In the genomic region with DNA sequence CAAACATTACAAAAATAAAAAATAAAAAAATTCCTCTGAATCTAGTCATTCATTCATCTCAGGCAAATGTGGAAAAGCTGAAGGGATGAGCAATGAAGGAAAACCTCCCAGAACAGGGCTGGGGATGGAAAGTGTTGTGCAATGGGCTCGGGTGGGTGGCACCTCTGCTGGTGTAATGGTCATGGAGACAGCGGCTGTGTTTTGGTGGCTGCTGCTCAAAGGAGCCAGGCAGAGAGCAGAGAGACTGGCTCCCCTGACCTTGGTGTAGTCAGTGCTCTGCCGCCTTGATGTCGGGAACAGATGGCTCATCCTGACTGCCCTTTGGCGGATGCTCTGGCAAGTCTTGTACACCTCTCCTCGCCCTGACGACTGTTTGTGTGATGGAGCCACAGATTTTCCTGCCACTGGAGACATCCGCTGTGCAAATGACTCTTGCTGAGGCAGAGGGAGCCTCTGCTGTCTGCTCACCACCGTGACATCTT, we compare ENCODE assay signal across 7 mouse cellular contexts. TPM values are rescaled to one million over a fixed set of nuclear protein-coding genes. Genes with fewer than 3 reads are reported as not detected.
DNase-seq lines count a peak whose midpoint lies in the region; ATAC-seq and TF ChIP-seq lines count a peak whose summit lies in the region.

No protein-coding gene starts in this region.

- no peaks in the 10 kb centered on the region for H3K9me3 ChIP-seq in lung, embryonic 14.5 days (ENCODE audit: low read depth, low read length)
- H3K9me3 ChIP-seq in liver, embryonic 14.5 days (ENCODE audit: control insufficient read depth, low read length): no peaks in the 10 kb centered on the region
- no peaks in the 10 kb centered on the region for H3K9me3 ChIP-seq in kidney, embryonic 15.5 days (replicated peaks)

- no peak overlapping the region for H3K4me3 ChIP-seq in lung, embryonic 14.5 days (ENCODE audit: low read depth, low read length)
- H3K4me3 ChIP-seq in liver, embryonic 14.5 days (ENCODE audit: insufficient read depth in 1 of 2, low read depth in 2 of 2, low read length in 2 of 2): no peak overlapping the region
- no peak overlapping the region for H3K4me3 ChIP-seq in kidney, embryonic 15.5 days (replicated peaks)

- H3K27me3 ChIP-seq in lung, embryonic 14.5 days (ENCODE audit: insufficient read depth, low read length): no peaks in the 10 kb centered on the region
- no peaks in the 10 kb centered on the region for H3K27me3 ChIP-seq in liver, embryonic 14.5 days (ENCODE audit: control insufficient read depth, insufficient read depth, low read length)
- no peaks in the 10 kb centered on the region for H3K27me3 ChIP-seq in kidney, embryonic 15.5 days

- WGBS in lung, embryonic 14.5 days: 32% methylated on average over 9 of the region's 9 CpGs
- WGBS in liver, embryonic 14.5 days (ENCODE audit: insufficient replicate concordance): 59% methylated on average over 9 of the region's 9 CpGs
- WGBS in kidney, embryonic 15.5 days: 27% methylated on average over 9 of the region's 9 CpGs

- H3K4me1 ChIP-seq in lung, embryonic 14.5 days (ENCODE audit: insufficient read depth): peaks cover 10% of the 10 kb centered on the region
- peaks cover 33 to 61% of the 10 kb centered on the region in 2 experiments for H3K4me1 ChIP-seq in liver, embryonic 14.5 days (replicated peaks; ENCODE audit: control insufficient read depth in 2 of 2, insufficient read depth in 2 of 2, low read length in 1 of 2)
- peaks cover 15% of the 10 kb centered on the region for H3K4me1 ChIP-seq in kidney, embryonic 15.5 days

- ATAC-seq in lung, embryonic 14.5 days (ENCODE audit: insufficient read depth): no peak
- no peak for ATAC-seq in liver, embryonic 14.5 days (ENCODE audit: insufficient read depth)
- no peak for ATAC-seq in kidney, embryonic 15.5 days (replicated peaks; ENCODE audit: low FRiP score)

- H3K9ac ChIP-seq in lung, embryonic 14.5 days: no peak overlapping the region
- H3K9ac ChIP-seq in liver, embryonic 14.5 days (replicated peaks): no peak overlapping the region
- no peak overlapping the region for H3K9ac ChIP-seq in kidney, embryonic 15.5 days

- H3K4me2 ChIP-seq in lung, embryonic 14.5 days: no peak overlapping the region
- no peak overlapping the region for H3K4me2 ChIP-seq in liver, embryonic 14.5 days (ENCODE audit: low read depth)
- no peak overlapping the region for H3K4me2 ChIP-seq in kidney, embryonic 15.5 days

- no peak for TF ChIP-seq EP300 in liver, embryonic 14.5 days (IDR thresholded peaks at IDR 0.05; ENCODE audit: low read depth)

- no peak for TF ChIP-seq CTCF in lung, embryonic 14.5 days (IDR thresholded peaks at IDR 0.05; ENCODE audit: low read depth)
- TF ChIP-seq CTCF in liver, embryonic 14.5 days (IDR thresholded peaks at IDR 0.05; ENCODE audit: low read depth): no peak

- peak; percentile 29 for DNase-seq in lung, embryonic 14.5 days
- no peak for DNase-seq in lung, postnatal 36 days
- DNase-seq in adrenal gland, postnatal 10 days: peak; percentile 66
- peak; percentile 65 to 68 for DNase-seq in cerebellum, postnatal 36 days
- no peak for DNase-seq in liver, embryonic 14.5 days (ENCODE audit: low read depth in 3 of 3, low spot score in 3 of 3)
- DNase-seq in MN1 (ENCODE audit: low spot score): no peak

- no peaks in the 10 kb centered on the region for H3K36me3 ChIP-seq in lung, embryonic 14.5 days (ENCODE audit: insufficient read depth)
- H3K36me3 ChIP-seq in liver, embryonic 14.5 days (replicated peaks; ENCODE audit: control insufficient read depth, insufficient read depth, low read depth): no peaks in the 10 kb centered on the region
- H3K36me3 ChIP-seq in kidney, embryonic 15.5 days: no peaks in the 10 kb centered on the region

- H3K27ac ChIP-seq in lung, embryonic 14.5 days (ENCODE audit: low read depth): no peak overlapping the region
- peak overlapping the region; percentile 6; the same call in 1 of the 2 replicates for H3K27ac ChIP-seq in liver, embryonic 14.5 days
- H3K27ac ChIP-seq in kidney, embryonic 15.5 days: no peak overlapping the region

RNA-seq across cellular contexts. Expression of gene Prelp, which starts 32.1 kb away (rescaled TPM):
- polyA plus RNA-seq in lung, embryonic 14.5 days (2014; fragmentation: Nextera tagmentation; extraction: Ambion mirVana): 17.2 and 17.6 TPM in 2 replicates
- 10 to 100 TPM; 56.9 to 74.1 TPM for total RNA-seq in adrenal gland, postnatal 10 days (2021)
- polyA plus RNA-seq in liver, embryonic 14.5 days (2012; rRNA removed): 1.6 and 1.7 TPM in 2 replicates
- 1.9 and 2.1 TPM in 2 replicates for polyA plus RNA-seq in liver, embryonic 14.5 days (2014; fragmentation: Nextera tagmentation; extraction: Ambion mirVana)
- polyA plus RNA-seq in kidney, embryonic 15.5 days (2015; fragmentation: Nextera tagmentation; extraction: Ambion mirVana): 1.0 and 2.2 TPM in 2 replicates

RNA-seq across cellular contexts. Expression of gene Optc, which starts 45.5 kb away (rescaled TPM):
- 0.62 and 1.0 TPM in 2 replicates for polyA plus RNA-seq in lung, embryonic 14.5 days (2014; fragmentation: Nextera tagmentation; extraction: Ambion mirVana)
- 1 to 10 TPM; 1.7 to 2.5 TPM for total RNA-seq in adrenal gland, postnatal 10 days (2021)
- polyA plus RNA-seq in liver, embryonic 14.5 days (2012; rRNA removed): 0.11 and 0.23 TPM in 2 replicates
- polyA plus RNA-seq in liver, embryonic 14.5 days (2014; fragmentation: Nextera tagmentation; extraction: Ambion mirVana): not detected in 2 replicates
- 0.27 and 0.56 TPM in 2 replicates for polyA plus RNA-seq in kidney, embryonic 15.5 days (2015; fragmentation: Nextera tagmentation; extraction: Ambion mirVana)

Comparison
In these comparisons a context has a peak if more than half of its experiments do, and no peak if none do; other contexts are left out.
1. DNase-seq: peak in lung, embryonic 14.5 days (single experiment), adrenal gland, postnatal 10 days (single experiment) and cerebellum, postnatal 36 days (2 of 2); none in lung, postnatal 36 days (single experiment), liver, embryonic 14.5 days (0 of 3) and MN1 (single experiment).